Mouse (Mus musculus) lung, postnatal 0 days (tissue): ENCODE measurements around the gene Epb41l2. TPM values are rescaled to one million over a fixed set of nuclear protein-coding genes. Genes with fewer than 3 reads are reported as not detected.

ENCODE experiments used
- ATAC-seq: fragments of 200-750 bp; cut with Nextera tagmentation; 2 replicates; pipeline ENCODE4 v1.8.0; 2017; ENCODE audit warnings: moderate library complexity
- DNase-seq: peaks from one replicate; pipeline ENCODE4 v3.0.0-alpha.2; 2016; ENCODE audit warnings: low spot score
- H3K27ac ChIP-seq: fragments of 300-500 bp; sonication (generic); 2 replicates; pipeline ENCODE4 v1.5.1; 2014; ENCODE audit warnings: antibody characterized with exemption, mild to moderate bottlenecking, low read length, mixed read lengths
- H3K27me3 ChIP-seq: fragments of 300-500 bp; sonication (generic); replicated peaks from 2 replicates; pipeline ENCODE4 v1.6.1; 2014; ENCODE audit warnings: low read length, mixed read lengths; ENCODE audit not compliant: insufficient read depth
- H3K36me3 ChIP-seq: fragments of 300-500 bp; sonication (generic); 2 replicates; pipeline ENCODE4 v1.6.1; 2014; ENCODE audit warnings: low read length, mixed read lengths; ENCODE audit not compliant: insufficient read depth
- H3K4me1 ChIP-seq: fragments of 300-500 bp; sonication (generic); 2 replicates; pipeline ENCODE4 v1.6.1; 2014; ENCODE audit warnings: antibody characterized with exemption, low read depth, low read length, mixed read lengths; ENCODE audit not compliant: insufficient read depth
- H3K4me2 ChIP-seq: fragments of 300-500 bp; sonication (generic); replicated peaks from 2 replicates; pipeline ENCODE4 v1.6.1; 2014; ENCODE audit warnings: low read depth, mild to moderate bottlenecking, low read length, moderate library complexity, mixed read lengths
- H3K4me3 ChIP-seq: fragments of 300-500 bp; sonication (generic); 2 replicates; pipeline ENCODE4 v1.5.1; 2014; ENCODE audit warnings: low read depth, low read length
- H3K9ac ChIP-seq: fragments of 300-500 bp; sonication (generic); replicated peaks from 2 replicates; pipeline ENCODE4 v1.6.1; 2014; ENCODE audit warnings: low read depth, mild to moderate bottlenecking
- H3K9me3 ChIP-seq: fragments of 300-500 bp; sonication (generic); 2 replicates; pipeline ENCODE4 v1.6.1; 2016; ENCODE audit warnings: low read length, mixed read lengths
- CTCF ChIP-seq: IDR thresholded peaks from 2 replicates; pipeline ENCODE4 v1.5.1; 2016; ENCODE audit warnings: antibody characterized with exemption, mild to moderate bottlenecking
- EP300 ChIP-seq: IDR thresholded peaks from 2 replicates; pipeline ENCODE4 v1.6.1; 2016; ENCODE audit warnings: antibody characterized with exemption, mild to moderate bottlenecking, control low read depth
- WGBS: fragments of 180-500 bp; shearing (Covaris S2); extraction: QIAGEN DNeasy Blood & Tissue Kit; methylation state at CpG from one replicate; pipeline ENCODE4 v1.1.7; 2014; 5-methylcytosine and 5-hydroxymethylcytosine counted together
- polyA plus RNA-seq: library from polyadenylated mRNA; unstranded; fragments of >200 nt; fragmentation: Nextera tagmentation; extraction: Ambion mirVana; gene quantifications from 2 replicates; pipeline ENCODE4 v1.2.1, GENCODE M21; 2015

The Epb41l2 gene
- polyA plus RNA-seq, 1 experiment from 2014 or later: 48.2 TPM

- H3K4me2 ChIP-seq: no peak overlapping the region
- peaks cover 11% of the 10 kb centered on the region; the same call in 1 of the 2 replicates for H3K4me1 ChIP-seq
- no peak overlapping the region for H3K4me3 ChIP-seq
- WGBS: 66% methylated on average over 8 of the region's 8 CpGs
- ATAC-seq: no peak
- no peak overlapping the region for H3K27ac ChIP-seq
- H3K9me3 ChIP-seq: no peaks in the 10 kb centered on the region
- no peaks in the 10 kb centered on the region; the same call in 1 of the 2 replicates for H3K36me3 ChIP-seq
- no peak for TF ChIP-seq CTCF
- no peak for TF ChIP-seq EP300
- no peaks in the 10 kb centered on the region for H3K27me3 ChIP-seq
- no peak overlapping the region for H3K9ac ChIP-seq
- no peak for DNase-seq
Observed at GRCm38 (mm10) chr10:25438299-25438680, 78.7 kb downstream of the Epb41l2 start.

GRCm38 (mm10) chr10:25439163-25439562 is 79.6 kb downstream of the Epb41l2 start:
- Histone ChIP-seq H3K27ac (no peak overlapping the region), H3K36me3 (peaks cover 2% of the 10 kb centered on the region; the same call in 1 of the 2 replicates), H3K9me3 (no peaks in the 10 kb centered on the region), H3K4me2 (no peak overlapping the region), H3K27me3 (no peaks in the 10 kb centered on the region), H3K4me1 (peaks cover 6% of the 10 kb centered on the region; the same call in 1 of the 2 replicates), H3K4me3 (no peak overlapping the region), H3K9ac (no peak overlapping the region)
- 43% methylated on average over 4 of the region's 4 CpGs for WGBS
- no peak for TF ChIP-seq CTCF
- no peak for TF ChIP-seq EP300
- DNase-seq: no peak
- ATAC-seq: 0 out of 2 replicates have a peak, but pooled peaks have one; percentile 34

DNA sequence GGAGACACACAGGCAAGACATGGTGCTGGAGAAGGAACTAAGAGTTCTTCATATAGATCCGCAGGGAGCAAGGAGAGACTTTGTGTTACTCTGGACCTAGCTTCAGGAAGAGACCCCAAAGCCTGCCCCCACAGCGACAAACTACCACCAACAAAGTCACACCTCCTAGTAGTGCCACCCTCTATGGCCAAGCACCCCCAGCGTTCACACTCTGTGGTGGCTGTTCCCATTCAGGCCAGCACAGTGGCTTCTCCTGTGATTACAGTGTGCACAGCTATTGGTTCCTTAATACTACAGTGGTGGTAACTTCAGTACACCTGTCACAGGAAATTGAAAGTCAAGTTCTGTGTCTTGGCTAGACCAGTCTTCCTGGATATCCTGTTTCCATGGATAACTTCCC is 80.3 kb downstream of the Epb41l2 start:
- H3K9me3 ChIP-seq: no peaks in the 10 kb centered on the region
- 87% methylated on average over 3 of the region's 3 CpGs for WGBS
- H3K4me1 ChIP-seq: peaks cover 4% of the 10 kb centered on the region; the same call in 1 of the 2 replicates
- H3K4me2 ChIP-seq: no peak overlapping the region
- no peak overlapping the region for H3K9ac ChIP-seq
- ATAC-seq (no peak), DNase-seq (no peak)
- H3K27me3 ChIP-seq: no peaks in the 10 kb centered on the region
- peaks cover 9% of the 10 kb centered on the region; the same call in 1 of the 2 replicates for H3K36me3 ChIP-seq
- H3K27ac ChIP-seq: no peak overlapping the region
- TF ChIP-seq EP300 (no peak), CTCF (no peak)
- no peak overlapping the region for H3K4me3 ChIP-seq

- Histone ChIP-seq H3K9ac (no peak overlapping the region), H3K4me2 (no peak overlapping the region), H3K27ac (no peak overlapping the region), H3K27me3 (no peaks in the 10 kb centered on the region), H3K4me1 (no peaks in the 10 kb centered on the region; the same call in 1 of the 2 replicates), H3K4me3 (no peak overlapping the region), H3K36me3 (peaks cover 10% of the 10 kb centered on the region; the same call in 1 of the 2 replicates), H3K9me3 (no peaks in the 10 kb centered on the region)
- 89% methylated on average over 7 of the region's 7 CpGs for WGBS
- TF ChIP-seq EP300: no peak
- no peak for TF ChIP-seq CTCF
- no peak for DNase-seq
- no peak for ATAC-seq
Observed at GRCm38 (mm10) chr10:25441405-25441804, 81.8 kb downstream of the Epb41l2 start.

GRCm38 (mm10) chr10:25443626-25444025 is 84.0 kb downstream of the Epb41l2 start:
- DNase-seq (no peak), ATAC-seq (no peak)
- H3K9me3 ChIP-seq: no peaks in the 10 kb centered on the region
- H3K9ac ChIP-seq: no peak overlapping the region
- 79% methylated on average over 6 of the region's 6 CpGs for WGBS
- peaks cover 10% of the 10 kb centered on the region; the same call in 1 of the 2 replicates for H3K36me3 ChIP-seq
- H3K4me2 ChIP-seq: no peak overlapping the region
- H3K4me3 ChIP-seq: no peak overlapping the region
- no peak overlapping the region for H3K27ac ChIP-seq
- H3K4me1 ChIP-seq: no peaks in the 10 kb centered on the region; the same call in 1 of the 2 replicates
- TF ChIP-seq EP300: no peak
- no peak for TF ChIP-seq CTCF
- H3K27me3 ChIP-seq: no peaks in the 10 kb centered on the region

DNA sequence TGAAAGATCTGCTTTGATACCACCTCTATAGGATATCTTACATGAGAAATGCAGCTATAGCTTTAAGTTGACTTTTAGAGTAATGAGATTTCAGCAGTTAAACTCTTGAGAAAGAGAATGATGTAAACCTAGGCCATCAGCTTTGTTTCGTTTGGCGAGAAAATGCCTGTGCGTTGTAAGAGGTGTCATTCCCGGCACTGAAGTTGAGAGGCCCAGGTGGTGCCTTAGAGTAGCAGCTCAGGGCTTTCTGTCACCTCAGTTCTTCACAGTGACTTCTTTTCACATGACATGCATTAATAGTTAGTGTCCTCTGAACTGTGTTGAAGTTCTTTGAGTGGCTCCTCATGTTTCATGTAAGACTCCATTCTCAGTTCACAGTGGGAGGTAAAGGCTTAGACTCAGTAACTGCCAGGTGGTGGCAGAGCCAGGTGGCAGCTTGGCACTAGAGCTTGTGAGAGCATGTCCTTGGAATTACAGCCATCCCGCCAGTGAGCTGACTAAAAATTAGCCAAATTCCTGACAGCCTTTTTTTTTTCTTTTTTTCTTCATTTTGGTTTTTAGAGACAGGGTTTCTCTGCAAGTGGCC is 84.7 kb downstream of the Epb41l2 start:
- H3K27me3 ChIP-seq: no peaks in the 10 kb centered on the region
- TF ChIP-seq CTCF (no peak), EP300 (no peak)
- ATAC-seq (no peak), DNase-seq (no peak)
- 0 out of 2 replicates have a peak, but pooled peaks cover 2% of the 10 kb centered on the region for H3K4me1 ChIP-seq
- no peaks in the 10 kb centered on the region for H3K9me3 ChIP-seq
- H3K9ac ChIP-seq: no peak overlapping the region
- H3K36me3 ChIP-seq: peaks cover 10% of the 10 kb centered on the region; the same call in 1 of the 2 replicates
- no peak overlapping the region for H3K4me2 ChIP-seq
- 75% methylated on average over 5 of the region's 5 CpGs for WGBS
- no peak overlapping the region for H3K4me3 ChIP-seq
- H3K27ac ChIP-seq: no peak overlapping the region
